Mouse (Mus musculus) hindbrain, embryonic 11.5 days (tissue): ENCODE measurements around the gene Sh3d21. TPM values are rescaled to one million over a fixed set of nuclear protein-coding genes. Genes with fewer than 3 reads are reported as not detected.

Experiments
- ATAC-seq: fragments of 200-750 bp; cut with Nextera tagmentation; 2 replicates; pipeline ENCODE4 v1.8.0; 2017; ENCODE audit warnings: mild to moderate bottlenecking, moderate TSS enrichment, moderate library complexity; ENCODE audit not compliant: low FRiP score
- DNase-seq: peaks from one replicate; pipeline ENCODE4 v3.0.0-alpha.2; 2015; ENCODE audit warnings: low spot score
- H3K27ac ChIP-seq: fragments of 300-500 bp; sonication (generic); 2 replicates; pipeline ENCODE4 v1.5.1; 2014; ENCODE audit warnings: mild to moderate bottlenecking, low read depth, low read length
- H3K27me3 ChIP-seq: fragments of 300-500 bp; sonication (generic); 2 replicates; pipeline ENCODE4 v1.6.1; 2014; ENCODE audit warnings: mild to moderate bottlenecking, low read length, moderate library complexity, mixed read lengths; ENCODE audit not compliant: control insufficient read depth, insufficient read depth
- H3K36me3 ChIP-seq: fragments of 300-500 bp; sonication (generic); 2 replicates; pipeline ENCODE4 v1.6.1; 2014; ENCODE audit warnings: mild to moderate bottlenecking, low read length, moderate library complexity, mixed read lengths; ENCODE audit not compliant: control insufficient read depth, insufficient read depth
- H3K4me1 ChIP-seq: fragments of 300-500 bp; sonication (generic); replicated peaks from 2 replicates; pipeline ENCODE4 v1.6.1; 2014; ENCODE audit warnings: low read length, mixed read lengths; ENCODE audit not compliant: control insufficient read depth, insufficient read depth
- H3K4me2 ChIP-seq: fragments of 300-500 bp; sonication (generic); replicated peaks from 2 replicates; pipeline ENCODE4 v1.6.1; 2014; ENCODE audit warnings: mild to moderate bottlenecking, low read depth, low read length
- H3K4me3 ChIP-seq: fragments of 300-500 bp; sonication (generic); 2 replicates; pipeline ENCODE4 v1.5.1; 2014; ENCODE audit warnings: low read depth, low read length
- H3K9ac ChIP-seq: fragments of 300-500 bp; sonication (generic); 2 replicates; pipeline ENCODE4 v1.6.1; 2014; ENCODE audit warnings: low read depth, low read length
- H3K9me3 ChIP-seq: fragments of 300-500 bp; sonication (generic); 2 replicates; pipeline ENCODE4 v1.6.1; 2016; ENCODE audit warnings: low read length; ENCODE audit not compliant: control insufficient read depth
- WGBS: fragments of 180-500 bp; shearing (Covaris S2); extraction: QIAGEN DNeasy Blood & Tissue Kit; methylation state at CpG from one replicate; pipeline ENCODE4 v1.1.7; 2014; 5-methylcytosine and 5-hydroxymethylcytosine counted together
- polyA plus RNA-seq: library from polyadenylated mRNA; unstranded; fragments of >200 nt; fragmentation: Nextera tagmentation; extraction: Ambion mirVana; gene quantifications from 2 replicates; pipeline ENCODE4 v1.2.1, GENCODE M21; 2014

Sh3d21 gene
- polyA plus RNA-seq, 1 experiment from 2014 or later, result 2.7 TPM

- Histone ChIP-seq H3K4me2 (no peak overlapping the region), H3K9me3 (no peaks in the 10 kb centered on the region), H3K4me1 (peaks cover 12% of the 10 kb centered on the region), H3K9ac (no peak overlapping the region), H3K27ac (no peak overlapping the region), H3K4me3 (no peak overlapping the region), H3K36me3 (no peaks in the 10 kb centered on the region), H3K27me3 (no peaks in the 10 kb centered on the region)
- WGBS, result 25% methylated on average over 6 of the region's 6 CpGs
- ATAC-seq (no peak), DNase-seq (peak; percentile 67)
Measured at GRCm38 (mm10) chr4:126113943-126114342, 49.3 kb downstream of the Sh3d21 start.

DNA sequence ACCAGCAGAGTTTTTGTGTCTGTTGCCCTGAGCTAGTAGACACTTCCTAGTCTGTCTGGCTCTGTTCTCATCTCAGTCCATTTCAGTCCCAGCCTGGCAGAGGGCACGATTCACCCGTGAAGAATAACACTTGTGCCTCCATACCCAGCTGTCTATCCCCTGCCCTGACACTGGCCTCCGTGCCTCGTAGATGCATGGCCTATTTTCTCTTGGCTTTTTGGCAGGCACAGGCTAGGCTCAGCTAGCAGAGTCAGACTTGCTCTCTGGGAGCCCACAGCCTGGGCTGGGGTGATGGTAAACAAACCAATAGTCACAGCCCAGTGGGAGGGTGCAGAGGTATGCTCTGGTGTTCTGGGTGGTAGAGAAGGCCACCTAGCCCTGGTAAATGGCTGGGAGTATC is 50.0 kb downstream of the Sh3d21 start:
- Histone ChIP-seq H3K4me3 (no peak overlapping the region), H3K4me2 (no peak overlapping the region), H3K27me3 (no peaks in the 10 kb centered on the region), H3K27ac (no peak overlapping the region), H3K36me3 (no peaks in the 10 kb centered on the region), H3K9ac (no peak overlapping the region), H3K4me1 (peaks cover 12% of the 10 kb centered on the region), H3K9me3 (no peaks in the 10 kb centered on the region)
- DNase-seq (no peak), ATAC-seq (no peak)
- 83% methylated on average over 4 of the region's 4 CpGs for WGBS

DNA sequence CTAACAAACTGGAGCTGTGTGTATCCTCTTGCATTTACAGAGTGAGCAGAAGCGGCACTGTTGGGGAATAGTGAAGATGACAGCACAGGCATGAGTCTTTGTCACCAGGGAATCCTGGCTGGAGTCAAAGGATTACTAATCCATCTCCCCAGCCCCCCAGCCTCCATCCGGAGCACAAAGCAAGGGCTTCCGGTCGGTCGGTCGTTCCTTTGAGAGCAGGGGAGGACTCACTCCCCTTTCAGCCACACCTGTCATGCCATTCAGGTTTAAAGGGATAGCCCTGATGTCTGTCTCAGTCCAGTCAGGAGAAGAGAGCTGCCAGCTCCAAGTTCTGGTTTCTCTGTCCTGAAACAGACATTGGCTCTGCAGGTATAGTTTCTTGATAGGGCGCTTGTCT is 52.1 kb downstream of the Sh3d21 start:
- peak overlapping the region; percentile 63 for H3K27ac ChIP-seq
- H3K27me3 ChIP-seq, result no peaks in the 10 kb centered on the region
- H3K9me3 ChIP-seq, result no peaks in the 10 kb centered on the region
- 21% methylated on average over 7 of the region's 7 CpGs for WGBS
- peak overlapping the region; percentile 31; the same call in 1 of the 2 replicates for H3K9ac ChIP-seq
- no peak overlapping the region for H3K4me3 ChIP-seq
- DNase-seq (no peak), ATAC-seq (no peak)
- no peaks in the 10 kb centered on the region for H3K36me3 ChIP-seq
- no peak overlapping the region for H3K4me2 ChIP-seq
- H3K4me1 ChIP-seq, result peaks cover 12% of the 10 kb centered on the region

GRCm38 (mm10) chr4:126110374-126111152 is 52.7 kb downstream of the Sh3d21 start:
- Histone ChIP-seq H3K9me3 (no peaks in the 10 kb centered on the region), H3K4me3 (no peak overlapping the region), H3K27me3 (no peaks in the 10 kb centered on the region), H3K36me3 (no peaks in the 10 kb centered on the region), H3K4me2 (no peak overlapping the region), H3K9ac (peak overlapping the region; percentile 31), H3K27ac (peak overlapping the region; percentile 63), H3K4me1 (peaks cover 12% of the 10 kb centered on the region)
- ATAC-seq (peak; percentile 64), DNase-seq (peak; percentile 36)
- WGBS, result 9% methylated on average over 12 of the region's 12 CpGs

DNA sequence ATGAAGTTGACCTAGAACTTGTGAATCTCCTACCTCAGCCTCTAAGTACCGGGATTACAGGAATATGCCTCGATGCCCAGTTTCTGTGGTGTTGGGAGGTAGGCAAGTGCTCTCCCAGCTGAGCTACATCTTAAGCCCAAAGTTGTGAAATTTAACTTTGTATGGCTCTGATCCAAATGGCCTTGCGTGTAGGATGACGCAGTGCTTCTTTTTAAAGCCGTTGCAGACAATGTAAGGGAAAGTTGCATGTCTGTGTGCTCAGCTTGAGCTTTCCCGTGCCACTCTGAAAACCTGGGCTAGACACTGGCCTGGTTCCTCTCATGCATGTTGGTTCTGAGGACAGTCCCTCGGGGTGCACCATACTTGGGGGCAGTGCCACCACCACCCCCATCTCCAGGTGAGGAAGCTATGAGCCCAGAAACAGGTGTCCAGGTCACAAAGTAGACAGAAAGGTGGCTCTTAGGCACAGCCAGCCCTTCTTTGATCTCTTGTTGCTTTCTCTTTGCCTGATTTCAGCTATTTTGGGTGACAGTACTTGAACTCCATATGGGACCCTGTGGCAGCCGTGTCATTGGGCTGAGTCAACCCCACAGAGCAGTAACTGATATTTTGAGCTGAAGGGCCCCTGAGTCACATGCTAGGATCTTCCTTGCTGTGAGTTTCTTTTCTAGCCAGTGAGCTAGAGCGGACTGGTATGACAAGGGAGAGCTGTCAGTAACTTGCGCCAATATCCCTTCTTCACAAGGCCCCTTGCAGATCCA is 53.5 kb downstream of the Sh3d21 start:
- ATAC-seq (no peak), DNase-seq (no peak)
- H3K9ac ChIP-seq, result no peak overlapping the region
- H3K27me3 ChIP-seq, result no peaks in the 10 kb centered on the region
- no peaks in the 10 kb centered on the region for H3K36me3 ChIP-seq
- H3K27ac ChIP-seq, result peak overlapping the region; percentile 55; the same call in 1 of the 2 replicates
- H3K4me3 ChIP-seq, result no peak overlapping the region
- peaks cover 15% of the 10 kb centered on the region for H3K4me1 ChIP-seq
- H3K4me2 ChIP-seq, result no peak overlapping the region
- H3K9me3 ChIP-seq, result no peaks in the 10 kb centered on the region
- WGBS, result 83% methylated on average over 10 of the region's 10 CpGs

GRCm38 (mm10) chr4:126108061-126108740 is 55.1 kb downstream of the Sh3d21 start:
- WGBS, result 63% methylated on average over 8 of the region's 8 CpGs
- Histone ChIP-seq H3K36me3 (no peaks in the 10 kb centered on the region), H3K4me2 (no peak overlapping the region), H3K4me1 (peaks cover 14% of the 10 kb centered on the region), H3K27ac (no peak overlapping the region; the same call in 1 of the 2 replicates), H3K9me3 (no peaks in the 10 kb centered on the region), H3K4me3 (no peak overlapping the region), H3K27me3 (no peaks in the 10 kb centered on the region), H3K9ac (no peak overlapping the region)
- ATAC-seq, result no peak
- DNase-seq, result no peak

DNA sequence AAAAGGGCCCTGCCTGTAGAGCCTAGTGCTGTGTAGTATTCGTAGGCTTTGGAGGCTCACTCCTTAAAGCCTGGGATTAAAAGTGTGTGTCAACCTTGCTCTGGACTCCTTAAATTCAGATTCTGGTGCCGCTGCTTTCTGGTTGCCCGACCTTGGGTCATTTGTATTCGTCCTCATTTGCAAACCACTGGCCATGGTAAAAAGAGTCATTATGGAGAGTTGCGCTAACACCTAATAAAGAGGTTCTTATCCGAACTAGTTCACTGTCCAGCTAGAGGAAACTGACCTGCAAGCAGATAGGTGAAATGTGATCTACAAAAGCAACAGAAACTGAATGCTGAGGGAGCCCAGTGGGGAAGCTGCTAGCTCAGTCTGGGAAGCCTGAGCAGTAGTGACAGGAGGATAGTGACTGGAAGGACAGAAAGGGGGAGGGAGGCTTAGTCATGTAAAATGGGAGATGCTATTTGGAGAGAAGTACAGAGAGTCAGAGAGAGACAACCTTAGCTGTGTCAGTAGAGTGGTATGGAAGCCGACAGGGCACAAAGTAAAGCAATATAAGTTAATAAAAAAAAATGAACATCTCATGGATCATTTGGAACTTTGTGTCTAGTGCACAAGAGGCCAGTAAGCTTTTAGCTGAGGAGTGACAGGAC is 58.0 kb downstream of the Sh3d21 start:
- WGBS, result 54% methylated on average over 7 of the region's 7 CpGs
- Histone ChIP-seq H3K4me2 (peak overlapping the region; percentile 93), H3K27me3 (no peaks in the 10 kb centered on the region), H3K9me3 (no peaks in the 10 kb centered on the region), H3K4me3 (peak overlapping the region; percentile 94), H3K27ac (no peak overlapping the region), H3K4me1 (peaks cover 4% of the 10 kb centered on the region; the same call in 1 of the 2 replicates), H3K36me3 (no peaks in the 10 kb centered on the region), H3K9ac (no peak overlapping the region; the same call in 1 of the 2 replicates)
- DNase-seq (no peak), ATAC-seq (no peak)
